Mouse (Mus musculus): ENCODE measurements around the gene Gal3st1. TPM values are rescaled to one million over a fixed set of nuclear protein-coding genes. Genes with fewer than 3 reads are reported as not detected.

The Gal3st1 gene
- total and polyA plus RNA-seq, 2 experiments, result 2.2 to 4.4 TPM

- no peak for DNase-seq (ENCODE audit: extremely low read depth, low read depth, low spot score)
- Histone ChIP-seq H3K9ac (ENCODE audit: low read depth, low read length) (no peak overlapping the region), H3K36me3 (ENCODE audit: control insufficient read depth, insufficient read depth, low read length) (peaks cover 64% of the 10 kb centered on the region), H3K4me3 (ENCODE audit: insufficient read depth, low read depth, low read length) (no peak overlapping the region), H3K27me3 (ENCODE audit: control insufficient read depth, insufficient read depth, low read length) (no peaks in the 10 kb centered on the region), H3K4me1 (ENCODE audit: control insufficient read depth, insufficient read depth, low read length) (no peaks in the 10 kb centered on the region), H3K79me2 (ENCODE audit: control insufficient read depth, insufficient read depth, low read length) (no peaks in the 10 kb centered on the region), H3K27ac (replicated peaks; ENCODE audit: insufficient read depth, low read depth, low read length) (no peak overlapping the region)
- no peak for TF ChIP-seq POLR2A (IDR thresholded peaks at IDR 0.05; ENCODE audit: extremely low read depth, insufficient read depth, low read length)
- TF ChIP-seq CTCF (IDR thresholded peaks at IDR 0.05; ENCODE audit: low read depth, low read length), result no peak
- WGBS, result 81% methylated on average over 3 of the region's 3 CpGs
Observed at GRCm38 (mm10) chr11:3974311-3974710, 9.1 kb upstream of the Gal3st1 start.

DNA sequence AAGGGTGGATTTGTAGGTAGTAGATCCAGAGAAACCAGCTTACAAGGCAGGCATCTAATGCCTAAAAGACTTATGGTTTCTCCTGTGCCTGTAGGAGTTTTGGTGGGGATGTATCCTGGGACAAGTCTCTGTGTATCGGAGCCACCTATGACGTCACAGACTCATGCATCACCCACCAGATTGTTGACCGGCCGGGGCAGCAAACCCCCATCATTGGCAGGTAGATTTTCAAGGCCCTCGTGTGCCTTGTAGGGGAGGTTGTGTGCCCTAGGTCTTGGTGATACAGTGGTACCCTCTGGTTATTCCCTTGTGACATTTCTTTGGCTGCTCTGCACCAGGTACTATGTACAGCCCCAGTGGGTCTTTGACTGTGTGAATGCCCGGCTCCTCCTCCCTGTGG is 6.8 kb upstream of the Gal3st1 start, which contains the start of gene 4930556J24Rik:
Gene 4930556J24Rik, minus strand, starts transcription at position 101 of the 400 bp plus-strand sequence.
- no peak within 1 kb of the TSS for H3K9ac ChIP-seq (ENCODE audit: low read depth, low read length)
- 93% methylated on average over 6 of the region's 6 CpGs for WGBS
- no peak for TF ChIP-seq POLR2A (IDR thresholded peaks at IDR 0.05; ENCODE audit: extremely low read depth, insufficient read depth, low read length)
- no peak for TF ChIP-seq CTCF (IDR thresholded peaks at IDR 0.05; ENCODE audit: low read depth, low read length)
- peaks cover 46% of the 10 kb centered on the region for H3K36me3 ChIP-seq (ENCODE audit: control insufficient read depth, insufficient read depth, low read length)
- H3K79me2 ChIP-seq (ENCODE audit: control insufficient read depth, insufficient read depth, low read length), result no peaks in the 10 kb centered on the region
- H3K4me3 ChIP-seq (ENCODE audit: insufficient read depth, low read depth, low read length), result no peak within 1 kb of the TSS
- H3K4me1 ChIP-seq (ENCODE audit: control insufficient read depth, insufficient read depth, low read length), result no peaks in the 10 kb centered on the region
- no peak within 1 kb of the TSS for H3K27ac ChIP-seq (replicated peaks; ENCODE audit: insufficient read depth, low read depth, low read length)
- DNase-seq (ENCODE audit: extremely low read depth, low read depth, low spot score), result no peak
- H3K27me3 ChIP-seq (ENCODE audit: control insufficient read depth, insufficient read depth, low read length), result no peaks in the 10 kb centered on the region

- no peaks in the 10 kb centered on the region for H3K27me3 ChIP-seq (ENCODE audit: control insufficient read depth, insufficient read depth, low read length)
- H3K9ac ChIP-seq (ENCODE audit: low read depth, low read length), result no peak overlapping the region
- no peak for TF ChIP-seq CTCF (IDR thresholded peaks at IDR 0.05; ENCODE audit: low read depth, low read length)
- TF ChIP-seq POLR2A (IDR thresholded peaks at IDR 0.05; ENCODE audit: extremely low read depth, insufficient read depth, low read length), result no peak
- peaks cover 34% of the 10 kb centered on the region for H3K36me3 ChIP-seq (ENCODE audit: control insufficient read depth, insufficient read depth, low read length)
- no peak overlapping the region for H3K4me3 ChIP-seq (ENCODE audit: insufficient read depth, low read depth, low read length)
- no peaks in the 10 kb centered on the region for H3K79me2 ChIP-seq (ENCODE audit: control insufficient read depth, insufficient read depth, low read length)
- DNase-seq (ENCODE audit: extremely low read depth, low read depth, low spot score), result no peak
- H3K27ac ChIP-seq (replicated peaks; ENCODE audit: insufficient read depth, low read depth, low read length), result no peak overlapping the region
- no peaks in the 10 kb centered on the region for H3K4me1 ChIP-seq (ENCODE audit: control insufficient read depth, insufficient read depth, low read length)
- 92% methylated on average over 5 of the region's 5 CpGs for WGBS
Observed at GRCm38 (mm10) chr11:3978421-3978820, 5.0 kb upstream of the Gal3st1 start.

GRCm38 (mm10) chr11:3981536-3981935 is 1.9 kb upstream of the Gal3st1 start:
- Histone ChIP-seq H3K79me2 (ENCODE audit: control insufficient read depth, insufficient read depth, low read length) (no peaks in the 10 kb centered on the region), H3K27ac (replicated peaks; ENCODE audit: insufficient read depth, low read depth, low read length) (no peak overlapping the region), H3K9ac (ENCODE audit: low read depth, low read length) (no peak overlapping the region), H3K36me3 (ENCODE audit: control insufficient read depth, insufficient read depth, low read length) (peaks cover 24% of the 10 kb centered on the region), H3K27me3 (ENCODE audit: control insufficient read depth, insufficient read depth, low read length) (no peaks in the 10 kb centered on the region), H3K4me1 (ENCODE audit: control insufficient read depth, insufficient read depth, low read length) (peaks cover 3% of the 10 kb centered on the region; the same call in 1 of the 2 replicates), H3K4me3 (ENCODE audit: insufficient read depth, low read depth, low read length) (no peak overlapping the region)
- WGBS, result 75% methylated on average over 6 of the region's 6 CpGs
- TF ChIP-seq POLR2A (IDR thresholded peaks at IDR 0.05; ENCODE audit: extremely low read depth, insufficient read depth, low read length), result no peak
- TF ChIP-seq CTCF (IDR thresholded peaks at IDR 0.05; ENCODE audit: low read depth, low read length), result no peak
- DNase-seq (ENCODE audit: extremely low read depth, low read depth, low spot score), result no peak

- H3K27ac ChIP-seq (replicated peaks; ENCODE audit: insufficient read depth, low read depth, low read length), result no peak overlapping the region
- no peak overlapping the region for H3K4me3 ChIP-seq (ENCODE audit: insufficient read depth, low read depth, low read length)
Observed at GRCm38 (mm10) chr11:3982275-3983209, 894 bp upstream of the Gal3st1 start.

More at GRCm38 (mm10) chr11:3982275-3983209, 894 bp upstream of the Gal3st1 start:
- H3K79me2 ChIP-seq (ENCODE audit: control insufficient read depth, insufficient read depth, low read length), result no peaks in the 10 kb centered on the region
- no peaks in the 10 kb centered on the region for H3K27me3 ChIP-seq (ENCODE audit: control insufficient read depth, insufficient read depth, low read length)
- no peak for TF ChIP-seq POLR2A (IDR thresholded peaks at IDR 0.05; ENCODE audit: extremely low read depth, insufficient read depth, low read length)
- no peak for TF ChIP-seq CTCF (IDR thresholded peaks at IDR 0.05; ENCODE audit: low read depth, low read length)
- peaks cover 16% of the 10 kb centered on the region for H3K36me3 ChIP-seq (ENCODE audit: control insufficient read depth, insufficient read depth, low read length)
- 42% methylated on average over 7 of the region's 7 CpGs for WGBS
- H3K4me1 ChIP-seq (ENCODE audit: control insufficient read depth, insufficient read depth, low read length), result peaks cover 3% of the 10 kb centered on the region; the same call in 1 of the 2 replicates
- DNase-seq (ENCODE audit: extremely low read depth, low read depth, low spot score), result peak; percentile 46
- H3K9ac ChIP-seq (ENCODE audit: low read depth, low read length), result no peak overlapping the region
